Mouse (Mus musculus): Measurements from ENCODE around the gene Evc2.

Evc2 gene

GRCm38 (mm10) chr5:37365751-37366150 lies 27.5 kb downstream of the Evc2 start:
- no peak for DNase-seq (ENCODE audit: low spot score)

- DNase-seq (ENCODE audit: low spot score): no peak
Observed at GRCm38 (mm10) chr5:37368796-37369195, 30.5 kb downstream of the Evc2 start.

- no peak for DNase-seq (ENCODE audit: low spot score)
Observed at GRCm38 (mm10) chr5:37377376-37377775, 39.1 kb downstream of the Evc2 start.

GRCm38 (mm10) chr5:37380641-37381040 lies 42.3 kb downstream of the Evc2 start:
- no peak for DNase-seq (ENCODE audit: low spot score)

- DNase-seq (ENCODE audit: low spot score): no peak
Observed at GRCm38 (mm10) chr5:37383570-37383969, 45.3 kb downstream of the Evc2 start.

GRCm38 (mm10) chr5:37388646-37389045 lies 50.3 kb downstream of the Evc2 start:
- no peak for DNase-seq (ENCODE audit: low spot score)

- DNase-seq (ENCODE audit: low spot score): no peak
Observed at GRCm38 (mm10) chr5:37389808-37390495, 51.7 kb downstream of the Evc2 start.

- no peak for DNase-seq (ENCODE audit: low spot score)
Observed at GRCm38 (mm10) chr5:37390923-37391322, 52.6 kb downstream of the Evc2 start.

GRCm38 (mm10) chr5:37391901-37392300 lies 53.6 kb downstream of the Evc2 start:
- no peak for DNase-seq (ENCODE audit: low spot score)

- DNase-seq (ENCODE audit: low spot score): no peak
Observed at GRCm38 (mm10) chr5:37395172-37396030, 57.1 kb downstream of the Evc2 start.

- DNase-seq (ENCODE audit: low spot score): no peak
Observed at GRCm38 (mm10) chr5:37419028-37419427, 80.7 kb downstream of the Evc2 start.

- DNase-seq (ENCODE audit: low spot score): no peak
Observed at GRCm38 (mm10) chr5:37427210-37427609, 88.9 kb downstream of the Evc2 start.

GRCm38 (mm10) chr5:37435417-37435816 lies 97.1 kb downstream of the Evc2 start:
- no peak for DNase-seq (ENCODE audit: low spot score)

GRCm38 (mm10) chr5:37442767-37443166 lies 104.5 kb downstream of the Evc2 start:
- DNase-seq (ENCODE audit: low spot score): no peak

GRCm38 (mm10) chr5:37447546-37447945 lies 109.2 kb downstream of the Evc2 start:
- no peak for DNase-seq (ENCODE audit: low spot score)

GRCm38 (mm10) chr5:37456590-37456989 lies 118.3 kb downstream of the Evc2 start:
- DNase-seq (ENCODE audit: low spot score): no peak

GRCm38 (mm10) chr5:37457191-37457590 lies 118.9 kb downstream of the Evc2 start:
- DNase-seq (ENCODE audit: low spot score): no peak

- no peak for DNase-seq (ENCODE audit: low spot score)
Observed at GRCm38 (mm10) chr5:37457831-37458230, 119.5 kb downstream of the Evc2 start.

GRCm38 (mm10) chr5:37458236-37458635 lies 119.9 kb downstream of the Evc2 start:
- no peak for DNase-seq (ENCODE audit: low spot score)

GRCm38 (mm10) chr5:37465461-37465860 lies 127.2 kb downstream of the Evc2 start:
- no peak for DNase-seq (ENCODE audit: low spot score)

- no peak for DNase-seq (ENCODE audit: low spot score)
Observed at GRCm38 (mm10) chr5:37467646-37468045, 129.3 kb downstream of the Evc2 start.

GRCm38 (mm10) chr5:37469031-37469430 lies 130.7 kb downstream of the Evc2 start:
- DNase-seq (ENCODE audit: low spot score): no peak

GRCm38 (mm10) chr5:37471584-37471983 lies 133.3 kb downstream of the Evc2 start:
- DNase-seq (ENCODE audit: low spot score): no peak
